Mouse (Mus musculus) embryonic facial prominence, embryonic 12.5 days (tissue): Measurements from ENCODE around the gene Zbtb8a. TPM values are rescaled to one million over a fixed set of nuclear protein-coding genes. Genes with fewer than 3 reads are reported as not detected.

Source experiments
- ATAC-seq: fragments of 200-750 bp; cut with Nextera tagmentation; 2 replicates; pipeline ENCODE4 v1.8.0; 2017; ENCODE audit not compliant: insufficient number of reproducible peaks, insufficient read depth, low FRiP score, low TSS enrichment
- H3K27ac ChIP-seq: fragments of 300-500 bp; sonication (generic); 2 replicates; pipeline ENCODE4 v1.5.1; 2016; ENCODE audit warnings: mild to moderate bottlenecking
- H3K27me3 ChIP-seq: fragments of 300-500 bp; sonication (generic); 2 replicates; pipeline ENCODE4 v1.6.1; 2016; ENCODE audit warnings: mild to moderate bottlenecking, moderate library complexity
- H3K36me3 ChIP-seq: fragments of 300-500 bp; sonication (generic); 2 replicates; pipeline ENCODE4 v1.6.1; 2016; ENCODE audit warnings: mild to moderate bottlenecking
- H3K4me1 ChIP-seq: fragments of 300-500 bp; sonication (generic); 2 replicates; pipeline ENCODE4 v1.6.1; 2016
- H3K4me2 ChIP-seq: fragments of 300-500 bp; sonication (generic); replicated peaks from 2 replicates; pipeline ENCODE4 v1.6.1; 2016; ENCODE audit warnings: mild to moderate bottlenecking, moderate library complexity
- H3K4me3 ChIP-seq: fragments of 300-500 bp; sonication (generic); 2 replicates; pipeline ENCODE4 v1.5.1; 2016; ENCODE audit warnings: mild to moderate bottlenecking
- H3K9ac ChIP-seq: fragments of 300-500 bp; sonication (generic); 2 replicates; pipeline ENCODE4 v1.6.1; 2016; ENCODE audit warnings: mild to moderate bottlenecking, moderate library complexity
- H3K9me3 ChIP-seq: fragments of 300-500 bp; sonication (generic); 2 replicates; pipeline ENCODE4 v1.6.1; 2016; ENCODE audit warnings: mild to moderate bottlenecking, moderate library complexity
- WGBS: fragments of 180-500 bp; shearing (Covaris S2); methylation state at CpG from one replicate; pipeline ENCODE4 v1.1.7; 2016; 5-methylcytosine and 5-hydroxymethylcytosine counted together
- polyA plus RNA-seq: library from polyadenylated mRNA; unstranded; fragments of >200 nt; fragmentation: Nextera tagmentation; extraction: Ambion mirVana; gene quantifications from 2 replicates; pipeline ENCODE4 v1.2.1, GENCODE M21; 2016

Gene Zbtb8a
- polyA plus RNA-seq, 1 experiment from 2014 or later, result 10.8 TPM

- no peak overlapping the region for H3K4me3 ChIP-seq
- peaks cover 71% of the 10 kb centered on the region for H3K36me3 ChIP-seq
- H3K4me1 ChIP-seq, result 0 out of 2 replicates have a peak, but pooled peaks cover under 1% of the 10 kb centered on the region
- H3K27ac ChIP-seq, result no peak overlapping the region
- no peak overlapping the region for H3K9ac ChIP-seq
- H3K4me2 ChIP-seq, result no peak overlapping the region
- no peak for ATAC-seq
- H3K9me3 ChIP-seq, result no peaks in the 10 kb centered on the region
- H3K27me3 ChIP-seq, result no peaks in the 10 kb centered on the region
- WGBS, result 77% methylated on average over 1 of the region's 1 CpGs
These were observed 51.7 kb downstream of the Zbtb8a start for GRCm38 (mm10) chr4:129326191-129326590.

- H3K27me3 ChIP-seq, result no peaks in the 10 kb centered on the region
- H3K4me1 ChIP-seq, result no peaks in the 10 kb centered on the region
- no peak for ATAC-seq
- no peak overlapping the region for H3K27ac ChIP-seq
- no peaks in the 10 kb centered on the region for H3K9me3 ChIP-seq
- no peak overlapping the region for H3K9ac ChIP-seq
- H3K4me2 ChIP-seq, result no peak overlapping the region
- H3K36me3 ChIP-seq, result peaks cover 73% of the 10 kb centered on the region
- WGBS, result 90% methylated on average over 1 of the region's 1 CpGs
- no peak overlapping the region for H3K4me3 ChIP-seq
These were observed 53.2 kb downstream of the Zbtb8a start for GRCm38 (mm10) chr4:129324756-129325155.

GRCm38 (mm10) chr4:129323491-129323890 is 54.4 kb downstream of the Zbtb8a start:
- Histone ChIP-seq H3K36me3 (peaks cover 73% of the 10 kb centered on the region), H3K27me3 (no peaks in the 10 kb centered on the region)
- 91% methylated on average over 1 of the region's 1 CpGs for WGBS

GRCm38 (mm10) chr4:129322042-129322441 is 55.9 kb downstream of the Zbtb8a start:
- Histone ChIP-seq H3K27ac (no peak overlapping the region), H3K9ac (no peak overlapping the region), H3K36me3 (peaks cover 73% of the 10 kb centered on the region), H3K27me3 (no peaks in the 10 kb centered on the region), H3K4me3 (no peak overlapping the region), H3K4me1 (no peaks in the 10 kb centered on the region), H3K4me2 (no peak overlapping the region), H3K9me3 (no peaks in the 10 kb centered on the region)
- no peak for ATAC-seq
- 92% methylated on average over 5 of the region's 5 CpGs for WGBS

More at GRCm38 (mm10) chr4:129323491-129323890, 54.4 kb downstream of the Zbtb8a start:
- Histone ChIP-seq H3K27ac (no peak overlapping the region), H3K4me3 (no peak overlapping the region), H3K9ac (no peak overlapping the region), H3K9me3 (no peaks in the 10 kb centered on the region), H3K4me1 (no peaks in the 10 kb centered on the region), H3K4me2 (no peak overlapping the region)
- ATAC-seq, result no peak

GRCm38 (mm10) chr4:129320876-129321275 is 57.0 kb downstream of the Zbtb8a start:
- H3K36me3 ChIP-seq, result peaks cover 73% of the 10 kb centered on the region
- no peaks in the 10 kb centered on the region for H3K4me1 ChIP-seq
- no peaks in the 10 kb centered on the region for H3K9me3 ChIP-seq
- ATAC-seq, result no peak
- H3K27me3 ChIP-seq, result no peaks in the 10 kb centered on the region
- no peak overlapping the region for H3K4me2 ChIP-seq
- 89% methylated on average over 1 of the region's 1 CpGs for WGBS
- no peak overlapping the region for H3K27ac ChIP-seq
- no peak overlapping the region for H3K4me3 ChIP-seq
- H3K9ac ChIP-seq, result no peak overlapping the region

- peaks cover 86% of the 10 kb centered on the region for H3K36me3 ChIP-seq
- no peaks in the 10 kb centered on the region for H3K9me3 ChIP-seq
- H3K4me1 ChIP-seq, result no peaks in the 10 kb centered on the region
- no peak overlapping the region for H3K27ac ChIP-seq
- no peak overlapping the region for H3K4me3 ChIP-seq
- no peak overlapping the region for H3K4me2 ChIP-seq
- H3K27me3 ChIP-seq, result no peaks in the 10 kb centered on the region
- WGBS, result 88% methylated on average over 3 of the region's 3 CpGs
- no peak overlapping the region for H3K9ac ChIP-seq
- no peak for ATAC-seq
These were observed 64.0 kb downstream of the Zbtb8a start for GRCm38 (mm10) chr4:129313886-129314285.

GRCm38 (mm10) chr4:129307936-129308335 is 70.0 kb downstream of the Zbtb8a start:
- Histone ChIP-seq H3K4me3 (no peak overlapping the region), H3K9me3 (no peaks in the 10 kb centered on the region), H3K9ac (no peak overlapping the region), H3K4me1 (no peaks in the 10 kb centered on the region; the same call in 1 of the 2 replicates), H3K36me3 (peaks cover 63% of the 10 kb centered on the region), H3K27ac (no peak overlapping the region), H3K27me3 (no peaks in the 10 kb centered on the region), H3K4me2 (no peak overlapping the region)
- no peak for ATAC-seq
- WGBS, result 95% methylated on average over 1 of the region's 1 CpGs

- no peak overlapping the region for H3K27ac ChIP-seq
- H3K4me1 ChIP-seq, result peaks cover 2% of the 10 kb centered on the region; the same call in 1 of the 2 replicates
- no peak overlapping the region for H3K9ac ChIP-seq
- peaks cover 8% of the 10 kb centered on the region for H3K9me3 ChIP-seq
- 62% methylated on average over 1 of the region's 1 CpGs for WGBS
- no peaks in the 10 kb centered on the region for H3K27me3 ChIP-seq
- no peak overlapping the region for H3K4me3 ChIP-seq
- peaks cover 34% of the 10 kb centered on the region for H3K36me3 ChIP-seq
- no peak overlapping the region for H3K4me2 ChIP-seq
- no peak for ATAC-seq
These were observed 73.6 kb downstream of the Zbtb8a start for GRCm38 (mm10) chr4:129304306-129304705.

GRCm38 (mm10) chr4:129303816-129304215 is 74.1 kb downstream of the Zbtb8a start:
- H3K27ac ChIP-seq, result no peak overlapping the region
- no peak overlapping the region for H3K4me3 ChIP-seq
- peaks cover 30% of the 10 kb centered on the region for H3K36me3 ChIP-seq
- ATAC-seq, result no peak
- peaks cover 8% of the 10 kb centered on the region for H3K9me3 ChIP-seq
- H3K4me1 ChIP-seq, result peaks cover 7% of the 10 kb centered on the region; the same call in 1 of the 2 replicates
- 81% methylated on average over 9 of the region's 9 CpGs for WGBS
- H3K4me2 ChIP-seq, result no peak overlapping the region
- H3K9ac ChIP-seq, result no peak overlapping the region
- H3K27me3 ChIP-seq, result no peaks in the 10 kb centered on the region

Other genes starting within 250 kb of the Zbtb8a start
- 9.6 and 9.9 TPM in 2 replicates for gene Fndc5, start 241.1 kb downstream of the Zbtb8a start, polyA plus RNA-seq
- 27.9 and 28.7 TPM in 2 replicates for gene S100pbp, start 188.4 kb downstream of the Zbtb8a start, polyA plus RNA-seq
- gene Yars, start 188.4 kb downstream of the Zbtb8a start, polyA plus RNA-seq, result 90.2 and 91.4 TPM in 2 replicates
- gene C77080, start 116.7 kb downstream of the Zbtb8a start, polyA plus RNA-seq, result 5.2 and 5.6 TPM in 2 replicates
- gene Sync, start 90.5 kb downstream of the Zbtb8a start, polyA plus RNA-seq, result 1.1 and 1.2 TPM in 2 replicates
- gene Rbbp4, start 42.7 kb downstream of the Zbtb8a start, polyA plus RNA-seq, result 487 and 522 TPM in 2 replicates
- gene Zbtb8os, start 42.4 kb downstream of the Zbtb8a start, polyA plus RNA-seq, result 38.9 and 43.7 TPM in 2 replicates
- gene Zbtb8b, start 62.7 kb upstream of the Zbtb8a start, polyA plus RNA-seq, result 3.5 TPM in 2 replicates
- gene Bsdc1, start 83.5 kb upstream of the Zbtb8a start, polyA plus RNA-seq, result 28.5 and 29.2 TPM in 2 replicates
- not detected in 2 replicates for gene Tssk3, start 112.9 kb upstream of the Zbtb8a start, polyA plus RNA-seq
- gene Fam229a, start 113.1 kb upstream of the Zbtb8a start, polyA plus RNA-seq, result 0.32 TPM in 1 of 2 replicates, not detected in the other
- gene Marcksl1, start 135.5 kb upstream of the Zbtb8a start, polyA plus RNA-seq, result 1,543 and 1,552 TPM in 2 replicates
- 246 and 251 TPM in 2 replicates for gene Hdac1, start 164.6 kb upstream of the Zbtb8a start, polyA plus RNA-seq
- 10.8 and 12.6 TPM in 2 replicates for gene Lck, start 195.5 kb upstream of the Zbtb8a start, polyA plus RNA-seq
- gene Fam167b, start 200.4 kb upstream of the Zbtb8a start, polyA plus RNA-seq, result 3.6 and 5.1 TPM in 2 replicates
- gene Eif3i, start 222.5 kb upstream of the Zbtb8a start, polyA plus RNA-seq, result 257 and 260 TPM in 2 replicates
- 180 TPM in 2 replicates for gene Tmem234, start 222.6 kb upstream of the Zbtb8a start, polyA plus RNA-seq
- gene Dcdc2b, start 236.1 kb upstream of the Zbtb8a start, polyA plus RNA-seq, result 2.3 and 3.2 TPM in 2 replicates
- gene Iqcc, start 241.0 kb upstream of the Zbtb8a start, polyA plus RNA-seq, result 29.8 and 33.0 TPM in 2 replicates
- gene Ccdc28b, start 245.8 kb upstream of the Zbtb8a start, polyA plus RNA-seq, result 63.7 and 66.7 TPM in 2 replicates